Mouse (Mus musculus): ENCODE results near the gene Napb.

Gene Napb

GRCm38 (mm10) chr2:148689444-148690140 is 42.7 kb downstream of the Napb start:
- no peak for DNase-seq (ENCODE audit: low read depth, low spot score)

GRCm38 (mm10) chr2:148687971-148688370 is 44.3 kb downstream of the Napb start:
- DNase-seq (ENCODE audit: low read depth, low spot score), result no peak

GRCm38 (mm10) chr2:148686862-148687261 is 45.4 kb downstream of the Napb start:
- DNase-seq (ENCODE audit: low read depth, low spot score), result no peak

GRCm38 (mm10) chr2:148685709-148686108 is 46.6 kb downstream of the Napb start:
- DNase-seq (ENCODE audit: low read depth, low spot score), result no peak

GRCm38 (mm10) chr2:148684972-148685371 is 47.3 kb downstream of the Napb start:
- no peak for DNase-seq (ENCODE audit: low read depth, low spot score)

- DNase-seq (ENCODE audit: low read depth, low spot score), result peak; percentile 29
Measured at GRCm38 (mm10) chr2:148683031-148683430, 49.2 kb downstream of the Napb start.

- peak; percentile 34 for DNase-seq (ENCODE audit: low read depth, low spot score)
Measured at GRCm38 (mm10) chr2:148681461-148681891, 50.8 kb downstream of the Napb start.

- DNase-seq (ENCODE audit: low read depth, low spot score), result peak; percentile 99
Measured at GRCm38 (mm10) chr2:148680775-148681291, 51.4 kb downstream of the Napb start, which contains the start of gene Gzf1. Gene Gzf1, plus strand, starts transcription at chr2:148681023.

GRCm38 (mm10) chr2:148679346-148679745 is 52.9 kb downstream of the Napb start:
- DNase-seq (ENCODE audit: low read depth, low spot score), result peak; percentile 93

GRCm38 (mm10) chr2:148677801-148678200 is 54.5 kb downstream of the Napb start:
- peak; percentile 88 for DNase-seq (ENCODE audit: low read depth, low spot score)

GRCm38 (mm10) chr2:148672199-148673096 is 59.8 kb downstream of the Napb start, which contains the start of gene Nxt1:
Gene Nxt1, plus strand, starts transcription at chr2:148672601.
- DNase-seq (ENCODE audit: low read depth, low spot score), result peak; percentile 99

GRCm38 (mm10) chr2:148663458-148663857 is 68.8 kb downstream of the Napb start:
- no peak for DNase-seq (ENCODE audit: low read depth, low spot score)

- peak; percentile 87 for DNase-seq (ENCODE audit: low read depth, low spot score)
Measured at GRCm38 (mm10) chr2:148654961-148655360, 77.3 kb downstream of the Napb start.

GRCm38 (mm10) chr2:148650587-148651357 is 81.5 kb downstream of the Napb start:
- peak; percentile 19 for DNase-seq (ENCODE audit: low read depth, low spot score)

GRCm38 (mm10) chr2:148644421-148645000 is 87.8 kb downstream of the Napb start:
- DNase-seq (ENCODE audit: low read depth, low spot score), result peak; percentile 45

All from brain, adult 2 months (tissue).